Mouse (Mus musculus): ENCODE data around the gene Ltbp2.

DNA sequence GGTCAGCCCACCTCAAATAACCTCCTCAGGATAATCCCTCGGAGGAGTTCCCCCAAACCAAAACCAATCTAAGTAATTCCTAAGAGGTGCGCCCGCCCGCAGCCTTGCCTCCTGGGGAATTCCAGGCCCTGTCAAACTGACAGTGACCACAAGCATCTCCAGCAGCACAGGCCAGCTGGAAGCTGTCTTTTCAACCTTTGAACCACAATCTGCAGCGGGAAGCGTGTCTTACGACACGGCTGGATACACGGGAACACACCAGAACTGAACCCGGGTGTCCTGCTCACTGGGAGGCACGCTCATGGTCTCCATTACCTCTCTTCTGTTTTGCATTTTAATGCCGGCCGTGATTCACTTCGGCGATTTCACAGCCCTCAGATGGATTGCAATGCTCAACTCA, 14.0 kb upstream of the Ltbp2 start:
- TF ChIP-seq POLR2A (IDR thresholded peaks at IDR 0.05; ENCODE audit: low read depth, low read length): no peak
- no peak for TF ChIP-seq CTCF (conservative IDR thresholded peaks at IDR 0.05; ENCODE audit: insufficient read depth, insufficient read length, low read depth, low read length)
